Mouse (Mus musculus) stomach, postnatal 0 days (tissue): ENCODE measurements at regions not wholly inside any gene's neighbourhood (a gene's known extent, or its start where the extent isn't known, plus 50 kb on each side); places are given as distances from the start of the nearest gene placed in this dataset.

ENCODE experiments used
- CTCF ChIP-seq: IDR thresholded peaks from 2 replicates; pipeline ENCODE4 v1.5.1; 2016; ENCODE audit warnings: antibody characterized with exemption, low read depth, mild to moderate bottlenecking, moderate library complexity
- EP300 ChIP-seq: optimal IDR thresholded peaks from 2 replicates; pipeline ENCODE3; 2016; ENCODE audit warnings: antibody characterized with exemption

GRCm38 (mm10) chr1:73308420-73308819 is 292.7 kb upstream of the Tnp1 start:
- TF ChIP-seq CTCF (no peak), EP300 (no peak)
